Mouse (Mus musculus) MEL (cell line): ENCODE results near the gene Zfp319. TPM values are rescaled to one million over a fixed set of nuclear protein-coding genes. Genes with fewer than 3 reads are reported as not detected.

Source experiments
- DNase-seq: peaks from one replicate; pipeline ENCODE4 v3.0.0; 2011; ENCODE audit warnings: low read depth, low spot score
- H3K27ac ChIP-seq: 2 replicates; pipeline ENCODE4 v1.5.1; 2012; ENCODE audit warnings: low read depth, mild to moderate bottlenecking, control low read depth, low read length, moderate library complexity; ENCODE audit not compliant: control insufficient read depth
- H3K27me3 ChIP-seq, 2 experiments: fragments of 150-350 bp in 1 of 2; sonication (generic) in 1 of 2; 2 replicates each; pipeline ENCODE4 v1.6.1; 2012; ENCODE audit warnings: low read length in 2 of 2, mild to moderate bottlenecking in 2 of 2, improper control_type of control experiment in 1 of 2, moderate library complexity in 1 of 2; ENCODE audit not compliant: insufficient read depth in 2 of 2, control insufficient read depth in 1 of 2
- H3K36me3 ChIP-seq, 2 experiments: 2 replicates each; pipeline ENCODE4 v1.6.1; 2012 to 2014; ENCODE audit warnings: low read length in 2 of 2, improper control_type of control experiment in 1 of 2, inconsistent platforms in 1 of 2, mild to moderate bottlenecking in 1 of 2; ENCODE audit not compliant: insufficient read depth in 2 of 2, control insufficient read depth in 1 of 2
- H3K4me1 ChIP-seq, 2 experiments: fragments of 150-350 bp in 1 of 2; sonication (generic) in 1 of 2; 2 replicates each; pipeline ENCODE4 v1.6.1; 2012; ENCODE audit warnings: low read length in 2 of 2, improper control_type of control experiment in 1 of 2, mild to moderate bottlenecking in 1 of 2; ENCODE audit not compliant: insufficient read depth in 2 of 2, control insufficient read depth in 1 of 2
- H3K4me3 ChIP-seq, 2 experiments: fragments of 150-350 bp in 1 of 2; sonication (generic) in 1 of 2; 2 replicates each; pipeline ENCODE4 v1.5.1; 2012; ENCODE audit warnings: low read depth in 2 of 2, low read length in 2 of 2, mild to moderate bottlenecking in 2 of 2, moderate library complexity in 2 of 2, control low read depth in 1 of 2, improper control_type of control experiment in 1 of 2; ENCODE audit not compliant: control insufficient read depth in 1 of 2, insufficient read depth in 1 of 2
- H3K79me2 ChIP-seq: 2 replicates; pipeline ENCODE4 v1.6.1; 2012; ENCODE audit warnings: mild to moderate bottlenecking, low read length, moderate library complexity; ENCODE audit not compliant: control insufficient read depth, poor library complexity, insufficient read depth
- H3K9ac ChIP-seq: 2 replicates; pipeline ENCODE4 v1.6.1; 2012; ENCODE audit warnings: low read depth, mild to moderate bottlenecking, control low read depth, low read length, moderate library complexity; ENCODE audit not compliant: control insufficient read depth, poor library complexity, severe bottlenecking
- H3K9me3 ChIP-seq: fragments of 150-350 bp; sonication (generic); replicated peaks from 2 replicates; pipeline ENCODE4 v1.6.1; 2012; ENCODE audit warnings: mild to moderate bottlenecking, low read length, improper control_type of control experiment, moderate library complexity; ENCODE audit not compliant: insufficient read depth
- BHLHE40 ChIP-seq: IDR thresholded peaks from 2 replicates; pipeline ENCODE4 v1.6.1; 2012; ENCODE audit warnings: low read depth, mild to moderate bottlenecking, inconsistent platforms, low read length, improper control_type of control experiment, borderline replicate concordance
- CHD1 ChIP-seq: IDR thresholded peaks from 2 replicates; pipeline ENCODE4 v1.6.1; 2012; ENCODE audit warnings: low read depth, mild to moderate bottlenecking, inconsistent platforms, low read length, improper control_type of control experiment
- ETS1 ChIP-seq: IDR thresholded peaks from 2 replicates; pipeline ENCODE4 v1.6.1; 2012; ENCODE audit warnings: low read depth, mild to moderate bottlenecking, inconsistent platforms, low read length, improper control_type of control experiment, moderate library complexity
- GATA1 ChIP-seq: IDR thresholded peaks from 2 replicates; pipeline ENCODE4 v1.6.1; 2011; ENCODE audit warnings: low read depth, low read length, improper control_type of control experiment
- MAX ChIP-seq: IDR thresholded peaks from 2 replicates; pipeline ENCODE4 v1.6.1; 2011; ENCODE audit warnings: low read length, improper control_type of control experiment
- MYB ChIP-seq: IDR thresholded peaks from 2 replicates; pipeline ENCODE4 v1.6.1; 2011; ENCODE audit warnings: mild to moderate bottlenecking, low read depth, low read length, improper control_type of control experiment
- MYC ChIP-seq: IDR thresholded peaks from 2 replicates; pipeline ENCODE4 v1.6.1; 2011; ENCODE audit warnings: low read depth, mild to moderate bottlenecking, low read length, improper control_type of control experiment, moderate library complexity
- POLR2A ChIP-seq, 2 experiments: IDR thresholded peaks; 2 replicates each; pipeline ENCODE4 v1.6.1; 2011 to 2012; ENCODE audit warnings: low read length in 2 of 2, mild to moderate bottlenecking in 2 of 2, control low read depth in 1 of 2, improper control_type of control experiment in 1 of 2, low read depth in 1 of 2, moderate library complexity in 1 of 2; ENCODE audit not compliant: control insufficient read depth in 1 of 2, insufficient read depth in 1 of 2, poor library complexity in 1 of 2
- POLR2AphosphoS2 ChIP-seq: IDR thresholded peaks from 2 replicates; pipeline ENCODE4 v1.6.1; 2011; ENCODE audit warnings: low read length, improper control_type of control experiment
- POLR2AphosphoS5 ChIP-seq: IDR thresholded peaks from 2 replicates; pipeline ENCODE4 v1.6.1; 2012; ENCODE audit warnings: low read depth, borderline replicate concordance, mild to moderate bottlenecking, inconsistent platforms, low read length, moderate library complexity, mixed read lengths
- RCOR1 ChIP-seq: IDR thresholded peaks from 2 replicates; pipeline ENCODE4 v1.6.1; 2012; ENCODE audit warnings: low read depth, mild to moderate bottlenecking, inconsistent platforms, low read length, improper control_type of control experiment
- SIN3A ChIP-seq: IDR thresholded peaks from 2 replicates; pipeline ENCODE4 v1.6.1; 2012; ENCODE audit warnings: low read length, improper control_type of control experiment, inconsistent platforms
- TAL1 ChIP-seq: IDR thresholded peaks from 2 replicates; pipeline ENCODE4 v1.6.1; 2012; ENCODE audit warnings: mild to moderate bottlenecking, inconsistent platforms, low read length, moderate library complexity, mixed read lengths
- TBP ChIP-seq: IDR thresholded peaks from 2 replicates; pipeline ENCODE4 v1.8.0; 2011; ENCODE audit warnings: low read depth, low read length, improper control_type of control experiment
- ZKSCAN1 ChIP-seq: IDR thresholded peaks from 2 replicates; pipeline ENCODE4 v1.6.1; 2012; ENCODE audit warnings: low read depth, mild to moderate bottlenecking, inconsistent platforms, low read length, improper control_type of control experiment, moderate library complexity
- ZMIZ1 ChIP-seq: IDR thresholded peaks from 2 replicates; pipeline ENCODE4 v1.6.1; 2012; ENCODE audit warnings: low read depth, mild to moderate bottlenecking, inconsistent platforms, low read length, improper control_type of control experiment, moderate library complexity
- polyA plus RNA-seq, 2 experiments: library from polyadenylated mRNA; stranded (reverse) in 1 of 2; unstranded in 1 of 2; fragments of >175 nt in 1 of 2; fragments of >200 nt in 1 of 2; gene quantifications; 2 replicates each; pipeline versions ENCODE4 v1.2.1 to v1.2.4; 2012; ENCODE audit warnings: low replicate concordance in 2 of 2, low read depth in 1 of 2; ENCODE audit not compliant: insufficient read length in 2 of 2, insufficient read depth in 1 of 2, missing spikeins in 1 of 2
- total RNA-seq: library from RNA; depleted of rRNA; stranded (reverse); fragments of 300-350 nt; gene quantifications from 2 replicates; pipeline ENCODE4 v1.2.3, GENCODE M21; 2012

The Zfp319 gene
- total and polyA plus RNA-seq, 3 experiments = 2.0 to 4.8 TPM; not detected in 1

DNA sequence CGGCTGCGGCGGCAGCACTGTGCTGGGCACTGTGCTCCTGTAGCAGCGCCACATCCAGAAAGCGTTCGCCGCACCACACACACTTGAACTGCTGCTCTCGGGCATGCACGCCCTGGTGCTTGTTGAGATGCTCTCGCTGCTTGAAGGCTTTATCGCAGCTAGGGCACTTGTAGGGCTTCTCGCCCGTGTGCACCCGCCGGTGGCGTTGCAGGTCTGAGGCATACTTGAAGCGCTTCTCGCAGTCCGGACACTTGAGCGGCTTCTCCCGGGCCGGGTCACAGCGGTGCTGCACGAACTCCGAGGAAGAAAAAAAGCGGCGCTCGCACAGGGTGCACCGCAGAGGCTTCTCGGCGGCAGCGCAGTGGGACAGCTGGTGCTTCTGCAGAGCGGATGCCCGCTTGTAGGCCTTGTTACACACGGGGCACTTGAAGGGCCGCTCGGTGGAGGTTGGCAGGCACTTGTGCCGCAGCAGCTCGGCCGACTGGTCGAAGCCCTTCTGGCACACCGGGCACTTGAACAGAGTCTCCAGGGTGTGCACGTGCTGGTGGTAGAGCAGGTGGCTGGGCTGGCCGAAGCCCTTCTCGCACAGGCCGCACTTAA lies 3.8 kb downstream of the Zfp319 start:
- Histone ChIP-seq H3K27ac (no peak overlapping the region), H3K9ac (no peak overlapping the region), H3K79me2 (peaks cover 7% of the 10 kb centered on the region; the same call in 1 of the 2 replicates), H3K9me3 (no peaks in the 10 kb centered on the region), H3K4me3 (no peak overlapping the region), H3K36me3 (peaks cover 0 to 7% of the 10 kb centered on the region in 2 experiments; a peak in 2 of 4 replicates), H3K4me1 (peaks cover 4 to 11% of the 10 kb centered on the region in 2 experiments; a peak in 2 of 4 replicates), H3K27me3 (no peaks in the 10 kb centered on the region)
- DNase-seq = no peak
- TF ChIP-seq MAX = no peak
- TF ChIP-seq CHD1 = no peak

GRCm38 (mm10) chr8:95326822-95327221 lies 4.9 kb downstream of the Zfp319 start:
- Histone ChIP-seq H3K36me3 (peaks cover 0 to 7% of the 10 kb centered on the region in 2 experiments; a peak in 2 of 4 replicates), H3K4me1 (peaks cover 1 to 8% of the 10 kb centered on the region in 2 experiments; a peak in 2 of 4 replicates), H3K9me3 (no peaks in the 10 kb centered on the region), H3K9ac (no peak overlapping the region), H3K27me3 (no peaks in the 10 kb centered on the region), H3K27ac (no peak overlapping the region), H3K4me3 (no peak overlapping the region), H3K79me2 (peaks cover 5% of the 10 kb centered on the region; the same call in 1 of the 2 replicates)
- DNase-seq = no peak
- TF ChIP-seq ZKSCAN1 = no peak
- TF ChIP-seq MYB = no peak
- TF ChIP-seq TBP = no peak
- TF ChIP-seq RCOR1 = no peak
- no peak for TF ChIP-seq POLR2A (IDR thresholded peaks at IDR 0.05; ENCODE audit: control insufficient read depth in 1 of 2, insufficient read depth in 1 of 2, low read depth in 1 of 2, low read length in 2 of 2, poor library complexity in 1 of 2)
- no peak for TF ChIP-seq ZMIZ1
- TF ChIP-seq MYC = no peak
- TF ChIP-seq POLR2AphosphoS2 = no peak
- TF ChIP-seq TAL1 = no peak
- no peak for TF ChIP-seq BHLHE40
- no peak for TF ChIP-seq SIN3A
- TF ChIP-seq POLR2AphosphoS5 = no peak
- no peak for TF ChIP-seq ETS1

- no peak overlapping the region for H3K4me3 ChIP-seq
- no peaks in the 10 kb centered on the region for H3K36me3 ChIP-seq
- TF ChIP-seq POLR2AphosphoS2 = peak; percentile 31; the same call in 1 of the 2 replicates
- TF ChIP-seq POLR2AphosphoS5 = no peak
- TF ChIP-seq GATA1 = no peak
- TF ChIP-seq ZMIZ1 = 0 out of 2 replicates have a peak, but pooled peaks have one; percentile 21
- H3K4me1 ChIP-seq = no peaks in the 10 kb centered on the region
- H3K79me2 ChIP-seq = no peaks in the 10 kb centered on the region
- DNase-seq = no peak
- no peaks in the 10 kb centered on the region; a peak in 1 of 4 replicates for H3K27me3 ChIP-seq
- no peak overlapping the region for H3K9ac ChIP-seq
- no peak overlapping the region for H3K27ac ChIP-seq
- no peaks in the 10 kb centered on the region for H3K9me3 ChIP-seq
These were observed 7.1 kb downstream of the Zfp319 start for GRCm38 (mm10) chr8:95324646-95325045.
